Mouse (Mus musculus): ENCODE results near the gene Uqcr11. TPM values are rescaled to one million over a fixed set of nuclear protein-coding genes. Genes with fewer than 3 reads are reported as not detected.

The Uqcr11 gene
- polyA plus RNA-seq, 1 experiment from 2014 or later = 476 TPM

- no peak for ATAC-seq (ENCODE audit: low FRiP score)
- Histone ChIP-seq H3K9me3 (ENCODE audit: control insufficient read depth, low read length) (peaks cover 4% of the 10 kb centered on the region; the same call in 1 of the 2 replicates), H3K27ac (ENCODE audit: low read depth, low read length) (no peak overlapping the region), H3K4me1 (ENCODE audit: control insufficient read depth, insufficient read depth, low read length) (no peaks in the 10 kb centered on the region; the same call in 1 of the 2 replicates), H3K27me3 (ENCODE audit: control insufficient read depth, insufficient read depth, low read length) (no peaks in the 10 kb centered on the region), H3K9ac (ENCODE audit: low read length) (no peak overlapping the region), H3K4me3 (ENCODE audit: low read depth, low read length) (no peak overlapping the region), H3K4me2 (no peak overlapping the region), H3K36me3 (ENCODE audit: control insufficient read depth, insufficient read depth, low read length) (peaks cover 67% of the 10 kb centered on the region)
- no peak for DNase-seq (ENCODE audit: low spot score, missing footprints)
- 89% methylated on average over 9 of the region's 9 CpGs for WGBS
These were observed 15.2 kb upstream of the Uqcr11 start for GRCm38 (mm10) chr10:80421651-80422472.

- Histone ChIP-seq H3K27ac (ENCODE audit: low read depth, low read length) (no peak overlapping the region), H3K4me2 (no peak overlapping the region), H3K36me3 (ENCODE audit: control insufficient read depth, insufficient read depth, low read length) (peaks cover 65% of the 10 kb centered on the region), H3K4me1 (ENCODE audit: control insufficient read depth, insufficient read depth, low read length) (no peaks in the 10 kb centered on the region; the same call in 1 of the 2 replicates), H3K4me3 (ENCODE audit: low read depth, low read length) (no peak overlapping the region), H3K9me3 (ENCODE audit: control insufficient read depth, low read length) (peaks cover 4% of the 10 kb centered on the region; the same call in 1 of the 2 replicates), H3K9ac (ENCODE audit: low read length) (no peak overlapping the region), H3K27me3 (ENCODE audit: control insufficient read depth, insufficient read depth, low read length) (no peaks in the 10 kb centered on the region)
- WGBS = 94% methylated on average over 8 of the region's 8 CpGs
- no peak for DNase-seq (ENCODE audit: low spot score, missing footprints)
- ATAC-seq (ENCODE audit: low FRiP score) = no peak
These were observed 14.6 kb upstream of the Uqcr11 start for GRCm38 (mm10) chr10:80421208-80421607.

- H3K9ac ChIP-seq (ENCODE audit: low read length) = no peak overlapping the region
- no peaks in the 10 kb centered on the region; the same call in 1 of the 2 replicates for H3K4me1 ChIP-seq (ENCODE audit: control insufficient read depth, insufficient read depth, low read length)
- no peak for DNase-seq (ENCODE audit: low spot score, missing footprints)
- H3K4me2 ChIP-seq = no peak overlapping the region
- no peak overlapping the region for H3K27ac ChIP-seq (ENCODE audit: low read depth, low read length)
- WGBS = 94% methylated on average over 10 of the region's 10 CpGs
- H3K36me3 ChIP-seq (ENCODE audit: control insufficient read depth, insufficient read depth, low read length) = peaks cover 65% of the 10 kb centered on the region
- no peak for ATAC-seq (ENCODE audit: low FRiP score)
- H3K27me3 ChIP-seq (ENCODE audit: control insufficient read depth, insufficient read depth, low read length) = no peaks in the 10 kb centered on the region
- no peak overlapping the region for H3K4me3 ChIP-seq (ENCODE audit: low read depth, low read length)
- H3K9me3 ChIP-seq (ENCODE audit: control insufficient read depth, low read length) = peaks cover 4% of the 10 kb centered on the region; the same call in 1 of the 2 replicates
These were observed 14.1 kb upstream of the Uqcr11 start for GRCm38 (mm10) chr10:80420729-80421128.

- 93% methylated on average over 8 of the region's 8 CpGs for WGBS
- DNase-seq (ENCODE audit: low spot score, missing footprints) (no peak), ATAC-seq (ENCODE audit: low FRiP score) (no peak)
- H3K9ac ChIP-seq (ENCODE audit: low read length) = no peak overlapping the region
- H3K4me2 ChIP-seq = no peak overlapping the region
- H3K9me3 ChIP-seq (ENCODE audit: control insufficient read depth, low read length) = no peaks in the 10 kb centered on the region
- no peaks in the 10 kb centered on the region; the same call in 1 of the 2 replicates for H3K4me1 ChIP-seq (ENCODE audit: control insufficient read depth, insufficient read depth, low read length)
- no peak overlapping the region for H3K27ac ChIP-seq (ENCODE audit: low read depth, low read length)
- no peak overlapping the region for H3K4me3 ChIP-seq (ENCODE audit: low read depth, low read length)
- H3K27me3 ChIP-seq (ENCODE audit: control insufficient read depth, insufficient read depth, low read length) = no peaks in the 10 kb centered on the region
- peaks cover 61% of the 10 kb centered on the region for H3K36me3 ChIP-seq (ENCODE audit: control insufficient read depth, insufficient read depth, low read length)
These were observed 12.8 kb upstream of the Uqcr11 start for GRCm38 (mm10) chr10:80419419-80419818.

- WGBS = 88% methylated on average over 3 of the region's 3 CpGs
- no peak overlapping the region for H3K9ac ChIP-seq (ENCODE audit: low read length)
- peaks cover 64% of the 10 kb centered on the region for H3K36me3 ChIP-seq (ENCODE audit: control insufficient read depth, insufficient read depth, low read length)
- no peaks in the 10 kb centered on the region; the same call in 1 of the 2 replicates for H3K4me1 ChIP-seq (ENCODE audit: control insufficient read depth, insufficient read depth, low read length)
- no peaks in the 10 kb centered on the region for H3K9me3 ChIP-seq (ENCODE audit: control insufficient read depth, low read length)
- DNase-seq (ENCODE audit: low spot score, missing footprints) (no peak), ATAC-seq (ENCODE audit: low FRiP score) (no peak)
- no peak overlapping the region for H3K27ac ChIP-seq (ENCODE audit: low read depth, low read length)
- H3K4me3 ChIP-seq (ENCODE audit: low read depth, low read length) = no peak overlapping the region
- H3K27me3 ChIP-seq (ENCODE audit: control insufficient read depth, insufficient read depth, low read length) = no peaks in the 10 kb centered on the region
- H3K4me2 ChIP-seq = no peak overlapping the region
These were observed 11.7 kb upstream of the Uqcr11 start for GRCm38 (mm10) chr10:80418311-80418710.

- Histone ChIP-seq H3K9me3 (ENCODE audit: control insufficient read depth, low read length) (no peaks in the 10 kb centered on the region), H3K27ac (ENCODE audit: low read depth, low read length) (no peak overlapping the region), H3K9ac (ENCODE audit: low read length) (no peak overlapping the region), H3K4me1 (ENCODE audit: control insufficient read depth, insufficient read depth, low read length) (no peaks in the 10 kb centered on the region; the same call in 1 of the 2 replicates), H3K27me3 (ENCODE audit: control insufficient read depth, insufficient read depth, low read length) (no peaks in the 10 kb centered on the region), H3K4me3 (ENCODE audit: low read depth, low read length) (no peak overlapping the region), H3K36me3 (ENCODE audit: control insufficient read depth, insufficient read depth, low read length) (peaks cover 68% of the 10 kb centered on the region), H3K4me2 (no peak overlapping the region)
- 96% methylated on average over 1 of the region's 1 CpGs for WGBS
- ATAC-seq (ENCODE audit: low FRiP score) (no peak), DNase-seq (ENCODE audit: low spot score, missing footprints) (no peak)
These were observed 11.2 kb upstream of the Uqcr11 start for GRCm38 (mm10) chr10:80417841-80418240.

GRCm38 (mm10) chr10:80417371-80417770, 10.7 kb upstream of the Uqcr11 start:
- ATAC-seq (ENCODE audit: low FRiP score) (no peak), DNase-seq (ENCODE audit: low spot score, missing footprints) (no peak)
- H3K36me3 ChIP-seq (ENCODE audit: control insufficient read depth, insufficient read depth, low read length) = peaks cover 72% of the 10 kb centered on the region
- no peak overlapping the region for H3K4me2 ChIP-seq
- H3K4me3 ChIP-seq (ENCODE audit: low read depth, low read length) = no peak overlapping the region
- no peak overlapping the region for H3K27ac ChIP-seq (ENCODE audit: low read depth, low read length)
- no peak overlapping the region for H3K9ac ChIP-seq (ENCODE audit: low read length)
- H3K9me3 ChIP-seq (ENCODE audit: control insufficient read depth, low read length) = no peaks in the 10 kb centered on the region
- H3K4me1 ChIP-seq (ENCODE audit: control insufficient read depth, insufficient read depth, low read length) = no peaks in the 10 kb centered on the region; the same call in 1 of the 2 replicates
- 99% methylated on average over 10 of the region's 10 CpGs for WGBS
- no peaks in the 10 kb centered on the region for H3K27me3 ChIP-seq (ENCODE audit: control insufficient read depth, insufficient read depth, low read length)

GRCm38 (mm10) chr10:80415566-80415965, 8.9 kb upstream of the Uqcr11 start:
- WGBS = 90% methylated on average over 7 of the region's 7 CpGs
- Histone ChIP-seq H3K4me3 (ENCODE audit: low read depth, low read length) (no peak overlapping the region), H3K4me1 (ENCODE audit: control insufficient read depth, insufficient read depth, low read length) (no peaks in the 10 kb centered on the region; the same call in 1 of the 2 replicates), H3K36me3 (ENCODE audit: control insufficient read depth, insufficient read depth, low read length) (peaks cover 81% of the 10 kb centered on the region), H3K27me3 (ENCODE audit: control insufficient read depth, insufficient read depth, low read length) (no peaks in the 10 kb centered on the region), H3K9me3 (ENCODE audit: control insufficient read depth, low read length) (no peaks in the 10 kb centered on the region), H3K4me2 (no peak overlapping the region), H3K27ac (ENCODE audit: low read depth, low read length) (no peak overlapping the region), H3K9ac (ENCODE audit: low read length) (no peak overlapping the region)
- DNase-seq (ENCODE audit: low spot score, missing footprints) (no peak), ATAC-seq (ENCODE audit: low FRiP score) (no peak)
